7 mouse cellular contexts compared by ENCODE assay signal in the genomic region with DNA sequence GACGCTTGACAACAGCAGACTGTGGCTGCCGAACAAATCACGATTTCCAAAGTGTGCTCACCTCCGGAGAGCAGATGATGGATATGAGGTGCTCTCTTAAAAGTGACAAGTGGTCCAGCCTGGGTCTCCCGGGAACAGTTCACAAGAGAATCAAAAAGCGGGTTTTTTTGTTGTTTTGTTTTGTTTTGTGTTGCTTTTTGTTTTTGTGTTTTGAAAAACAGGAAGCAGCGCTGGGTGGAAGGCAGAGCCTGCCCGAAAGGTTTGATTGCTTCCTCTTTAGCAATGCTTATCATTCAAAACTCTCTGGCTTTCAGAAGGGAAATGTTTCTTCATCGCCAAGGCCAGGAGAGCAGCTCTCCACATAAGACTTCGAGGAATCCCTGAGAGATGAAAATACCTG. TPM values are rescaled to one million over a fixed set of nuclear protein-coding genes. Genes with fewer than 3 reads are reported as not detected.
DNase-seq lines count a peak whose midpoint lies in the region; ATAC-seq and TF ChIP-seq lines count a peak whose summit lies in the region.

No protein-coding gene starts in this region.

- TF ChIP-seq CTCF in ES-Bruce4 (IDR thresholded peaks at IDR 0.05; ENCODE audit: low read depth, low read length), result no peak
- no peak for TF ChIP-seq CTCF in bone marrow macrophage, adult 2 months (IDR thresholded peaks at IDR 0.05; ENCODE audit: low read depth, low read length)
- no peak for TF ChIP-seq CTCF in heart, postnatal 0 days (IDR thresholded peaks at IDR 0.05; ENCODE audit: low read depth)

- no peak for TF ChIP-seq POLR2A in ES-Bruce4 (IDR thresholded peaks at IDR 0.05; ENCODE audit: insufficient read depth, low read length)
- TF ChIP-seq POLR2A in bone marrow macrophage, adult 2 months (IDR thresholded peaks at IDR 0.05; ENCODE audit: borderline replicate concordance, low read depth, low read length), result no peak

- peak overlapping the region; percentile 40; the same call in 1 of the 2 replicates for H3K9ac ChIP-seq in ES-Bruce4 (ENCODE audit: low read depth, poor library complexity, severe bottlenecking)
- H3K9ac ChIP-seq in heart, postnatal 0 days (replicated peaks; ENCODE audit: low read depth, low read length), result 0 out of 2 replicates have a peak overlapping the region, but pooled peaks have one; percentile 94
- peak overlapping the region; percentile 81; the same call in 1 of the 2 replicates for H3K9ac ChIP-seq in lung, embryonic 15.5 days
- H3K9ac ChIP-seq in stomach, embryonic 15.5 days, result no peak overlapping the region

- WGBS in heart, postnatal 0 days, result 15% methylated on average over 10 of the region's 10 CpGs
- WGBS in lung, embryonic 15.5 days, result 12% methylated on average over 10 of the region's 10 CpGs
- WGBS in stomach, embryonic 15.5 days, result 15% methylated on average over 10 of the region's 10 CpGs

- H3K36me3 ChIP-seq in ES-Bruce4 (ENCODE audit: control insufficient read depth, insufficient read depth, low read length, poor library complexity, severe bottlenecking), result no peaks in the 10 kb centered on the region
- H3K36me3 ChIP-seq in heart, postnatal 0 days (replicated peaks; ENCODE audit: control insufficient read depth, insufficient read depth, low read length), result no peaks in the 10 kb centered on the region
- no peaks in the 10 kb centered on the region for H3K36me3 ChIP-seq in lung, embryonic 15.5 days
- no peaks in the 10 kb centered on the region for H3K36me3 ChIP-seq in stomach, embryonic 15.5 days

- peaks cover 1% of the 10 kb centered on the region for H3K4me1 ChIP-seq in ES-Bruce4 (ENCODE audit: control insufficient read depth, insufficient read depth, low read length)
- H3K4me1 ChIP-seq in bone marrow macrophage, adult 2 months (ENCODE audit: control insufficient read depth, insufficient read depth, low read length), result peaks cover 24% of the 10 kb centered on the region
- peaks cover 6% of the 10 kb centered on the region; the same call in 1 of the 2 replicates for H3K4me1 ChIP-seq in heart, postnatal 0 days (ENCODE audit: control insufficient read depth, insufficient read depth)
- peaks cover 17% of the 10 kb centered on the region for H3K4me1 ChIP-seq in lung, embryonic 15.5 days
- 0 out of 2 replicates have a peak, but pooled peaks cover 3% of the 10 kb centered on the region for H3K4me1 ChIP-seq in stomach, embryonic 15.5 days

- ATAC-seq in heart, postnatal 0 days (ENCODE audit: insufficient read depth, low read depth), result no peak
- no peak for ATAC-seq in lung, embryonic 15.5 days (ENCODE audit: borderline replicate concordance, extremely low read depth, low FRiP score, low TSS enrichment)
- peak; percentile 6; the same call in 1 of the 2 replicates for ATAC-seq in stomach, embryonic 15.5 days (ENCODE audit: insufficient read depth, low FRiP score, low read depth)

- no peaks in the 10 kb centered on the region for H3K9me3 ChIP-seq in ES-Bruce4 (replicated peaks; ENCODE audit: control insufficient read depth, insufficient read depth, low read length, poor library complexity, severe bottlenecking)
- no peaks in the 10 kb centered on the region for H3K9me3 ChIP-seq in heart, postnatal 0 days (replicated peaks; ENCODE audit: control insufficient read depth, low read length)
- H3K9me3 ChIP-seq in lung, embryonic 15.5 days, result peaks cover 3% of the 10 kb centered on the region; the same call in 1 of the 2 replicates
- no peaks in the 10 kb centered on the region for H3K9me3 ChIP-seq in stomach, embryonic 15.5 days

- no peak for TF ChIP-seq EP300 in ES-Bruce4 (IDR thresholded peaks at IDR 0.05; ENCODE audit: insufficient read depth, low read depth, low read length)
- no peak for TF ChIP-seq EP300 in heart, postnatal 0 days (IDR thresholded peaks at IDR 0.05; ENCODE audit: low read depth)

- H3K4me2 ChIP-seq in heart, postnatal 0 days (ENCODE audit: low read depth, low read length), result peak overlapping the region; percentile 80
- peak overlapping the region; percentile 59 for H3K4me2 ChIP-seq in lung, embryonic 15.5 days
- H3K4me2 ChIP-seq in stomach, embryonic 15.5 days, result peak overlapping the region; percentile 74

- no peak for DNase-seq in heart, postnatal 0 days (ENCODE audit: low spot score)
- DNase-seq in cerebellum, adult 9-11 months, result no peak
- DNase-seq in cerebellum, postnatal 25 days, result no peak

- H3K27me3 ChIP-seq in ES-Bruce4 (ENCODE audit: control insufficient read depth, insufficient read depth, low read length, poor library complexity, severe bottlenecking), result no peaks in the 10 kb centered on the region
- H3K27me3 ChIP-seq in heart, postnatal 0 days (ENCODE audit: control insufficient read depth, insufficient read depth, low read length), result no peaks in the 10 kb centered on the region
- H3K27me3 ChIP-seq in lung, embryonic 15.5 days, result no peaks in the 10 kb centered on the region
- no peaks in the 10 kb centered on the region for H3K27me3 ChIP-seq in stomach, embryonic 15.5 days (replicated peaks)

- H3K27ac ChIP-seq in ES-Bruce4 (ENCODE audit: insufficient read depth, low read length), result no peak overlapping the region
- H3K27ac ChIP-seq in bone marrow macrophage, adult 2 months (ENCODE audit: insufficient read depth, low read depth, low read length), result peak overlapping the region; percentile 95
- peak overlapping the region; percentile 55 for H3K27ac ChIP-seq in heart, postnatal 0 days (ENCODE audit: low read depth)
- peak overlapping the region; percentile 37; the same call in 1 of the 2 replicates for H3K27ac ChIP-seq in lung, embryonic 15.5 days
- H3K27ac ChIP-seq in stomach, embryonic 15.5 days, result peak overlapping the region; percentile 21; the same call in 1 of the 2 replicates

- H3K4me3 ChIP-seq in ES-Bruce4 (ENCODE audit: low read depth, low read length), result peak overlapping the region; percentile 39
- peak overlapping the region; percentile 56 for H3K4me3 ChIP-seq in bone marrow macrophage, adult 2 months (ENCODE audit: insufficient read depth, low read length)
- peak overlapping the region; percentile 98 for H3K4me3 ChIP-seq in heart, postnatal 0 days (ENCODE audit: low read depth, low read length)
- H3K4me3 ChIP-seq in lung, embryonic 15.5 days, result peak overlapping the region; percentile 82
- H3K4me3 ChIP-seq in stomach, embryonic 15.5 days (replicated peaks), result peak overlapping the region; percentile 66

RNA-seq across cellular contexts. Expression of gene Cebpg, which starts 0.6 kb away (rescaled TPM):
- 31.9 and 33.0 TPM in 2 replicates for polyA plus RNA-seq in ES-Bruce4 (2011; ENCODE audit: insufficient read depth, insufficient read length, low read depth, missing spikeins)
- 42.6 and 43.2 TPM in 2 replicates for polyA plus RNA-seq in bone marrow macrophage, adult 2 months (2012; ENCODE audit: insufficient read depth, insufficient read length, missing spikeins)
- total RNA-seq in heart, postnatal 0 days (2014; rRNA removed; ENCODE audit: low replicate concordance), result 3.6 and 9.1 TPM in 2 replicates
- polyA plus RNA-seq in heart, postnatal 0 days (2015; fragmentation: Nextera tagmentation; extraction: Ambion mirVana), result 13.4 and 13.9 TPM in 2 replicates
- polyA plus RNA-seq in lung, embryonic 15.5 days (2015; fragmentation: Nextera tagmentation; extraction: Ambion mirVana), result 42.3 and 44.9 TPM in 2 replicates
- 36.5 and 37.9 TPM in 2 replicates for polyA plus RNA-seq in stomach, embryonic 15.5 days (2015; fragmentation: Nextera tagmentation; extraction: Ambion mirVana)

Comparison
In these comparisons a context has a peak if more than half of its experiments do, and no peak if none do; other contexts are left out.
1. H3K4me3 ChIP-seq: peak in every context shown above with its lines; median percentile 98 in heart, postnatal 0 days; 82 in lung, embryonic 15.5 days; 66 in stomach, embryonic 15.5 days; 56 in bone marrow macrophage, adult 2 months; 39 in ES-Bruce4.